Mouse (Mus musculus) MN1 (cell line): Measurements from ENCODE around the gene Gsk3a.

Source experiments
- DNase-seq: peaks from one replicate; pipeline ENCODE4 v3.0.0-alpha.2; 2016; ENCODE audit warnings: low spot score

Gene Gsk3a

GRCm38 (mm10) chr7:25249314-25250140 lies 11.9 kb upstream of the Gsk3a start:
- DNase-seq, result peak; percentile 68

GRCm38 (mm10) chr7:25248846-25249313 lies 11.2 kb upstream of the Gsk3a start:
- peak; percentile 53 for DNase-seq

- DNase-seq, result peak; percentile 67
Measured at GRCm38 (mm10) chr7:25248018-25248647, 10.5 kb upstream of the Gsk3a start.

GRCm38 (mm10) chr7:25247498-25247897 lies 9.8 kb upstream of the Gsk3a start:
- DNase-seq, result no peak

GRCm38 (mm10) chr7:25246759-25247137 lies 9.1 kb upstream of the Gsk3a start:
- DNase-seq, result peak; percentile 66

GRCm38 (mm10) chr7:25246079-25246758 lies 8.6 kb upstream of the Gsk3a start:
- DNase-seq, result peak; percentile 54

GRCm38 (mm10) chr7:25244562-25245369 lies 7.1 kb upstream of the Gsk3a start:
- DNase-seq, result no peak

- no peak for DNase-seq
Measured at GRCm38 (mm10) chr7:25243361-25243760, 5.7 kb upstream of the Gsk3a start.

- peak; percentile 90 for DNase-seq
Measured at GRCm38 (mm10) chr7:25241062-25241461, 3.4 kb upstream of the Gsk3a start.

GRCm38 (mm10) chr7:25240631-25241030 lies 3.0 kb upstream of the Gsk3a start:
- no peak for DNase-seq

- DNase-seq, result peak; percentile 92
Measured at GRCm38 (mm10) chr7:25238829-25239623, 1.4 kb upstream of the Gsk3a start.

GRCm38 (mm10) chr7:25238015-25238706 lies 510 bp upstream of the Gsk3a start:
- DNase-seq, result peak; percentile 95

GRCm38 (mm10) chr7:25235526-25235925 lies 2.1 kb downstream of the Gsk3a start:
- no peak for DNase-seq

GRCm38 (mm10) chr7:25233061-25233460 lies 4.6 kb downstream of the Gsk3a start:
- no peak for DNase-seq

- DNase-seq, result no peak
Measured at GRCm38 (mm10) chr7:25232101-25232648, 5.5 kb downstream of the Gsk3a start.

GRCm38 (mm10) chr7:25230690-25231285 lies 6.9 kb downstream of the Gsk3a start:
- no peak for DNase-seq

- no peak for DNase-seq
Measured at GRCm38 (mm10) chr7:25227523-25228300, 9.9 kb downstream of the Gsk3a start.

- DNase-seq, result no peak
Measured at GRCm38 (mm10) chr7:25222275-25222967, 15.2 kb downstream of the Gsk3a start.
